Mouse (Mus musculus) lung, postnatal 0 days (tissue): ENCODE data around the gene Wfdc11.

ENCODE experiments used
- CTCF ChIP-seq: IDR thresholded peaks from 2 replicates; pipeline ENCODE4 v1.5.1; 2016; ENCODE audit warnings: antibody characterized with exemption, mild to moderate bottlenecking
- EP300 ChIP-seq: IDR thresholded peaks from 2 replicates; pipeline ENCODE4 v1.6.1; 2016; ENCODE audit warnings: antibody characterized with exemption, mild to moderate bottlenecking, control low read depth

GRCm38 (mm10) chr2:164704235-164704634 is 30.3 kb upstream of the Wfdc11 start:
- TF ChIP-seq CTCF (no peak), EP300 (no peak)
